Mouse (Mus musculus) testis, adult 2 months (tissue): Measurements from ENCODE around the gene Olfr332. TPM values are rescaled to one million over a fixed set of nuclear protein-coding genes. Genes with fewer than 3 reads are reported as not detected.
"Not testable (repeated sequence)": the region's sequence is repeated elsewhere in the genome, so short reads cannot be mapped to it uniquely, and the experiment has no call there.

Experiments used
- H3K27ac ChIP-seq: fragments of 200-500 bp; 2 replicates; pipeline ENCODE4 v1.5.1; 2012; ENCODE audit warnings: low read depth, low read length; ENCODE audit not compliant: control insufficient read depth, insufficient read depth
- H3K27me3 ChIP-seq: fragments of 200-500 bp; 2 replicates; pipeline ENCODE4 v1.6.1; 2012; ENCODE audit warnings: mild to moderate bottlenecking, low read length, moderate library complexity; ENCODE audit not compliant: control insufficient read depth, insufficient read depth
- H3K36me3 ChIP-seq: fragments of 200-500 bp; 2 replicates; pipeline ENCODE4 v1.6.1; 2012; ENCODE audit warnings: mild to moderate bottlenecking, low read length; ENCODE audit not compliant: control insufficient read depth, insufficient read depth
- H3K4me1 ChIP-seq: fragments of 200-500 bp; 2 replicates; pipeline ENCODE4 v1.6.1; 2012; ENCODE audit warnings: low read length; ENCODE audit not compliant: control insufficient read depth, insufficient read depth
- H3K4me3 ChIP-seq: fragments of 200-500 bp; 2 replicates; pipeline ENCODE4 v1.5.1; 2012; ENCODE audit warnings: low read depth, mild to moderate bottlenecking, low read length, moderate library complexity, mixed read lengths; ENCODE audit not compliant: control insufficient read depth
- CTCF ChIP-seq: fragments of 200-500 bp; IDR thresholded peaks from 2 replicates; pipeline ENCODE4 v1.5.1; 2012; ENCODE audit warnings: low read depth, mild to moderate bottlenecking, inconsistent platforms, low read length, moderate library complexity; ENCODE audit not compliant: control insufficient read depth, insufficient read depth, insufficient replicate concordance
- POLR2A ChIP-seq: fragments of 200-500 bp; IDR thresholded peaks from 2 replicates; pipeline ENCODE4 v1.6.1; 2012; ENCODE audit warnings: low read depth, mild to moderate bottlenecking, inconsistent platforms, low read length, moderate library complexity; ENCODE audit not compliant: control insufficient read depth
- polyA plus RNA-seq: library from polyadenylated mRNA; depleted of rRNA; stranded (reverse); fragments of >200 nt; gene quantifications from 2 replicates; pipeline ENCODE4 v1.2.3, GENCODE M21; 2012; rRNA removed

The Olfr332 gene
- polyA plus RNA-seq: 0.02 TPM in 1 of 2 replicates, not detected in the other

GRCm38 (mm10) chr11:58492455-58492854 is at the start of gene Olfr332:
Olfr332 (minus strand) TSS chr11:58492555.
- Histone ChIP-seq H3K27me3 (no peaks in the 10 kb centered on the region), H3K4me3 (no peak within 1 kb of the TSS), H3K27ac (no peak within 1 kb of the TSS), H3K4me1 (0 out of 2 replicates have a peak, but pooled peaks cover 2% of the 10 kb centered on the region), H3K36me3 (no peaks in the 10 kb centered on the region)
- TF ChIP-seq POLR2A (no peak), CTCF (no peak)

GRCm38 (mm10) chr11:58534736-58535135 is 42.4 kb upstream of the Olfr332 start, which contains the start of gene Olfr330:
Olfr330 (minus strand) TSS chr11:58534836.
- H3K4me3 ChIP-seq, H3K4me1 ChIP-seq, H3K36me3 ChIP-seq, H3K27me3 ChIP-seq, H3K27ac ChIP-seq: not testable (repeated sequence)

GRCm38 (mm10) chr11:58519756-58520155 is 27.4 kb upstream of the Olfr332 start:
- H3K36me3 ChIP-seq, H3K4me3 ChIP-seq, H3K4me1 ChIP-seq, H3K27me3 ChIP-seq, H3K27ac ChIP-seq: not testable (repeated sequence)

- not testable (repeated sequence) for H3K4me3 ChIP-seq, H3K27me3 ChIP-seq
Measured at GRCm38 (mm10) chr11:58518916-58519315, 26.6 kb upstream of the Olfr332 start.

GRCm38 (mm10) chr11:58509058-58509457 is 16.7 kb upstream of the Olfr332 start:
- not testable (repeated sequence) for H3K4me3 ChIP-seq, H3K36me3 ChIP-seq, H3K4me1 ChIP-seq, H3K27me3 ChIP-seq, H3K27ac ChIP-seq

More at GRCm38 (mm10) chr11:58518916-58519315, 26.6 kb upstream of the Olfr332 start:
- H3K36me3 ChIP-seq, H3K27ac ChIP-seq, H3K4me1 ChIP-seq: not testable (repeated sequence)

GRCm38 (mm10) chr11:58502472-58502871 is 10.1 kb upstream of the Olfr332 start, which contains the start of gene Olfr331:
Olfr331 (minus strand) TSS chr11:58502572.
- H3K27me3 ChIP-seq, H3K4me1 ChIP-seq, H3K4me3 ChIP-seq, H3K27ac ChIP-seq, H3K36me3 ChIP-seq: not testable (repeated sequence)

GRCm38 (mm10) chr11:58499290-58499689 is 6.9 kb upstream of the Olfr332 start:
- TF ChIP-seq POLR2A (no peak), CTCF (no peak)
- Histone ChIP-seq H3K4me3 (no peak overlapping the region), H3K27ac (no peak overlapping the region), H3K4me1 (no peaks in the 10 kb centered on the region; the same call in 1 of the 2 replicates), H3K27me3 (no peaks in the 10 kb centered on the region), H3K36me3 (no peaks in the 10 kb centered on the region)

- no peak overlapping the region for H3K4me3 ChIP-seq
- H3K4me1 ChIP-seq: no peaks in the 10 kb centered on the region; the same call in 1 of the 2 replicates
- H3K36me3 ChIP-seq: no peaks in the 10 kb centered on the region
- no peak for TF ChIP-seq POLR2A
- no peak for TF ChIP-seq CTCF
- H3K27ac ChIP-seq: no peak overlapping the region
- no peaks in the 10 kb centered on the region for H3K27me3 ChIP-seq
Measured at GRCm38 (mm10) chr11:58498761-58499160, 6.4 kb upstream of the Olfr332 start.

- Histone ChIP-seq H3K4me3 (no peak within 1 kb of the TSS), H3K4me1 (no peaks in the 10 kb centered on the region), H3K27ac (no peak within 1 kb of the TSS), H3K27me3 (no peaks in the 10 kb centered on the region), H3K36me3 (no peaks in the 10 kb centered on the region)
- TF ChIP-seq CTCF: no peak
- no peak for TF ChIP-seq POLR2A
Measured at GRCm38 (mm10) chr11:58462170-58462569, 30.2 kb downstream of the Olfr332 start, which contains the start of gene Olfr30. Olfr30 (minus strand) TSS chr11:58462270.
